Mouse (Mus musculus) limb, embryonic 14.5 days (tissue): ENCODE data around the gene Igsf21. TPM values are rescaled to one million over a fixed set of nuclear protein-coding genes. Genes with fewer than 3 reads are reported as not detected.

Source experiments
- ATAC-seq: fragments of 200-750 bp; cut with Nextera tagmentation; 2 replicates; pipeline ENCODE4 v1.8.0; 2017; ENCODE audit warnings: low read depth, moderate number of reproducible peaks, moderate TSS enrichment; ENCODE audit not compliant: low FRiP score
- DNase-seq: peaks from one replicate; pipeline ENCODE4 v3.0.0-alpha.2; 2015; ENCODE audit warnings: low spot score
- H3K27ac ChIP-seq: fragments of 300-500 bp; sonication (generic); replicated peaks from 2 replicates; pipeline ENCODE4 v1.5.1; 2014; ENCODE audit warnings: low read depth, mild to moderate bottlenecking, low read length, moderate library complexity, mixed read lengths
- H3K27me3 ChIP-seq: fragments of 300-500 bp; sonication (generic); 2 replicates; pipeline ENCODE4 v1.6.1; 2014; ENCODE audit warnings: low read length, mixed read lengths; ENCODE audit not compliant: control insufficient read depth, insufficient read depth
- H3K36me3 ChIP-seq: fragments of 300-500 bp; sonication (generic); 2 replicates; pipeline ENCODE4 v1.6.1; 2014; ENCODE audit warnings: mild to moderate bottlenecking, low read length, moderate library complexity, mixed read lengths; ENCODE audit not compliant: control insufficient read depth, insufficient read depth
- H3K4me1 ChIP-seq: fragments of 300-500 bp; sonication (generic); 2 replicates; pipeline ENCODE4 v1.6.1; 2014; ENCODE audit warnings: antibody characterized with exemption, low read length, mixed read lengths; ENCODE audit not compliant: control insufficient read depth, insufficient read depth
- H3K4me2 ChIP-seq: fragments of 300-500 bp; sonication (generic); replicated peaks from 2 replicates; pipeline ENCODE4 v1.6.1; 2014; ENCODE audit warnings: low read depth, mild to moderate bottlenecking, low read length, moderate library complexity; ENCODE audit not compliant: severe bottlenecking
- H3K4me3 ChIP-seq: fragments of 300-500 bp; sonication (generic); replicated peaks from 2 replicates; pipeline ENCODE4 v1.5.1; 2014; ENCODE audit warnings: low read length
- H3K9ac ChIP-seq: fragments of 300-500 bp; sonication (generic); 2 replicates; pipeline ENCODE4 v1.6.1; 2014; ENCODE audit warnings: mild to moderate bottlenecking, low read depth, low read length, moderate library complexity; ENCODE audit not compliant: severe bottlenecking
- H3K9me3 ChIP-seq: fragments of 300-500 bp; sonication (generic); 2 replicates; pipeline ENCODE4 v1.6.1; 2016; ENCODE audit warnings: low read length; ENCODE audit not compliant: control insufficient read depth
- POLR2A ChIP-seq: fragments of 200-500 bp; IDR thresholded peaks from 2 replicates; pipeline ENCODE4 v1.8.0; 2012; ENCODE audit warnings: inconsistent platforms, mild to moderate bottlenecking, moderate library complexity, borderline replicate concordance; ENCODE audit not compliant: insufficient read depth, insufficient read length; ENCODE audit errors: extremely low read depth
- WGBS: fragments of 180-500 bp; shearing (Covaris S2); extraction: QIAGEN DNeasy Blood & Tissue Kit; methylation state at CpG from one replicate; pipeline ENCODE4 v1.1.7; 2014; 5-methylcytosine and 5-hydroxymethylcytosine counted together
- polyA plus RNA-seq, 2 experiments: library from polyadenylated mRNA; depleted of rRNA in 1 of 2; stranded (reverse) in 1 of 2; unstranded in 1 of 2; fragments of >200 nt; fragmentation: Nextera tagmentation in 1 of 2; extraction: Ambion mirVana in 1 of 2; gene quantifications; 2 replicates each; pipeline versions ENCODE4 v1.2.1 to v1.2.3; 2012 to 2014

Igsf21 gene
- polyA plus RNA-seq, 2 experiments: 0.45 to 0.55 TPM

GRCm38 (mm10) chr4:140069563-140070330 is 176.8 kb downstream of the Igsf21 start:
- Histone ChIP-seq H3K36me3 (no peaks in the 10 kb centered on the region), H3K4me2 (no peak overlapping the region), H3K27ac (no peak overlapping the region), H3K4me1 (no peaks in the 10 kb centered on the region), H3K9me3 (no peaks in the 10 kb centered on the region), H3K27me3 (peaks cover 17% of the 10 kb centered on the region; the same call in 1 of the 2 replicates), H3K4me3 (no peak overlapping the region), H3K9ac (no peak overlapping the region)
- DNase-seq (no peak), ATAC-seq (no peak)
- no peak for TF ChIP-seq POLR2A
- 5% methylated on average over 14 of the region's 15 CpGs for WGBS

GRCm38 (mm10) chr4:140068468-140068867 is 178.1 kb downstream of the Igsf21 start:
- 94% methylated on average over 6 of the region's 6 CpGs for WGBS
- H3K4me3 ChIP-seq: no peak overlapping the region
- no peak overlapping the region for H3K27ac ChIP-seq
- DNase-seq (no peak), ATAC-seq (no peak)
- no peak overlapping the region for H3K9ac ChIP-seq
- H3K9me3 ChIP-seq: no peaks in the 10 kb centered on the region
- no peak overlapping the region for H3K4me2 ChIP-seq
- no peak for TF ChIP-seq POLR2A
- H3K27me3 ChIP-seq: peaks cover 17% of the 10 kb centered on the region; the same call in 1 of the 2 replicates
- H3K36me3 ChIP-seq: no peaks in the 10 kb centered on the region
- H3K4me1 ChIP-seq: no peaks in the 10 kb centered on the region

GRCm38 (mm10) chr4:140066011-140066410 is 180.6 kb downstream of the Igsf21 start:
- H3K27ac ChIP-seq: no peak overlapping the region
- no peak for DNase-seq
- H3K4me2 ChIP-seq: no peak overlapping the region
- ATAC-seq: no peak
- H3K4me1 ChIP-seq: no peaks in the 10 kb centered on the region
- no peak for TF ChIP-seq POLR2A
- WGBS: 90% methylated on average over 12 of the region's 12 CpGs
- H3K9me3 ChIP-seq: 0 out of 2 replicates have a peak, but pooled peaks cover 3% of the 10 kb centered on the region
- no peaks in the 10 kb centered on the region for H3K36me3 ChIP-seq
- peaks cover 10% of the 10 kb centered on the region; the same call in 1 of the 2 replicates for H3K27me3 ChIP-seq
- H3K4me3 ChIP-seq: no peak overlapping the region
- H3K9ac ChIP-seq: no peak overlapping the region

GRCm38 (mm10) chr4:140063153-140063671 is 183.4 kb downstream of the Igsf21 start:
- Histone ChIP-seq H3K9ac (no peak overlapping the region), H3K36me3 (no peaks in the 10 kb centered on the region)
- WGBS: 51% methylated on average over 13 of the region's 13 CpGs

GRCm38 (mm10) chr4:140060251-140060650 is 186.3 kb downstream of the Igsf21 start:
- no peak overlapping the region for H3K4me2 ChIP-seq
- 82% methylated on average over 5 of the region's 5 CpGs for WGBS
- H3K4me3 ChIP-seq: no peak overlapping the region
- no peak overlapping the region for H3K27ac ChIP-seq
- H3K4me1 ChIP-seq: no peaks in the 10 kb centered on the region
- H3K9me3 ChIP-seq: 0 out of 2 replicates have a peak, but pooled peaks cover 3% of the 10 kb centered on the region
- no peaks in the 10 kb centered on the region for H3K27me3 ChIP-seq
- H3K36me3 ChIP-seq: no peaks in the 10 kb centered on the region
- DNase-seq (no peak), ATAC-seq (no peak)
- TF ChIP-seq POLR2A: no peak
- no peak overlapping the region for H3K9ac ChIP-seq

More at GRCm38 (mm10) chr4:140063153-140063671, 183.4 kb downstream of the Igsf21 start:
- Histone ChIP-seq H3K9me3 (0 out of 2 replicates have a peak, but pooled peaks cover 3% of the 10 kb centered on the region), H3K27me3 (no peaks in the 10 kb centered on the region), H3K27ac (no peak overlapping the region), H3K4me2 (no peak overlapping the region), H3K4me1 (no peaks in the 10 kb centered on the region), H3K4me3 (no peak overlapping the region)
- ATAC-seq (no peak), DNase-seq (no peak)
- TF ChIP-seq POLR2A: no peak
